24 mouse cellular contexts compared by ENCODE assay signal in the genomic region with DNA sequence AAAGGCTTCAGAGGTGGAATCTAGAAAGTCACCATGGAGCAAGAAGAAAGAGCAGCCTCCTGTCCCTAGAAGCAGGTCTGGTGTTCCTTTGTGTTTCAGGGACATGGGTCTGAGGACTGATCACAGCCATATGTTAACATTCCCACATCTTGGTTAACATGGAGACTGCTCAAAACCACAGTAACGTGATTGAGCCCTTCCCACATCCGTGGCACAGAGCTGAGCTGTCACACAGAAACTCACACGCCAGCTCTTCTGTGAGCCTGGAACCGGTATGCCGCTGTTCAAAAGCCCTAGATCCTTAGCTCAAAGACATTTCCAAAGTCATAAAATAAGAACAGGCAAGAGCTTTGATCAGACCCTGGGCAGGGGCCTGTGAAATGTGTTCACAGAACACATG. TPM values are rescaled to one million over a fixed set of nuclear protein-coding genes. Genes with fewer than 3 reads are reported as not detected.
DNase-seq lines count a peak whose midpoint lies in the region; ATAC-seq and TF ChIP-seq lines count a peak whose summit lies in the region.
"Had no signal": no experiment of that assay in that cellular context is flagged by ENCODE, and none has a peak within 500 bp of the region (broad histone marks: within the 10 kb centered on the region; RNA-seq: fewer than 3 reads in every experiment).

No protein-coding gene starts in this region.

- no peak for TF ChIP-seq CTCF in gastrocnemius, adult 2 months (IDR thresholded peaks at IDR 0.05)
- TF ChIP-seq CTCF in C2C12 (IDR thresholded peaks at IDR 0.05; ENCODE audit: control insufficient read depth, insufficient read depth, insufficient read length) = no peak
- TF ChIP-seq CTCF in intestine, postnatal 0 days (IDR thresholded peaks at IDR 0.05; ENCODE audit: low read depth) = no peak
- TF ChIP-seq CTCF in left cerebral cortex, adult 2 months (IDR thresholded peaks at IDR 0.05) = no peak

- H3K79me3 ChIP-seq in C2C12 (ENCODE audit: low read depth) = no peaks in the 10 kb centered on the region

- H3K27me3 ChIP-seq in C2C12 (ENCODE audit: control insufficient read depth, insufficient read depth, insufficient read length) (peaks cover 7% of the 10 kb centered on the region), myocyte (ENCODE audit: control insufficient read depth, insufficient read depth, insufficient read length) (no peaks in the 10 kb centered on the region)
- H3K27me3 ChIP-seq in embryonic facial prominence, embryonic 15.5 days = no peaks in the 10 kb centered on the region
- H3K27me3 ChIP-seq in intestine, postnatal 0 days (replicated peaks; ENCODE audit: control insufficient read depth, insufficient read depth, low read length) = no peaks in the 10 kb centered on the region
- H3K27me3 ChIP-seq: forebrain, embryonic 13.5 days; intestine, embryonic 15.5 days had no signal

- no peak for ATAC-seq in embryonic facial prominence, embryonic 15.5 days (ENCODE audit: insufficient number of reproducible peaks, low FRiP score, low TSS enrichment, low read depth)
- no peak for ATAC-seq in intestine, postnatal 0 days
- ATAC-seq: forebrain, embryonic 13.5 days; intestine, embryonic 15.5 days had no signal

- no peaks in the 10 kb centered on the region for H3K9me3 ChIP-seq in embryonic facial prominence, embryonic 15.5 days (replicated peaks)
- no peaks in the 10 kb centered on the region for H3K9me3 ChIP-seq in intestine, postnatal 0 days (ENCODE audit: control insufficient read depth)
- H3K9me3 ChIP-seq: forebrain, embryonic 13.5 days; G1E; heart, embryonic 15.5 days; intestine, embryonic 15.5 days had no signal

- no peak for DNase-seq in gastrocnemius, adult 2 months
- no peak for DNase-seq in gastrocnemius, postnatal 14 days
- no peak for DNase-seq in left cerebral cortex, adult 2 months (ENCODE audit: extremely low spot score in 1 of 2, low spot score in 2 of 2)
- no peak for DNase-seq in heart, adult 8-10 months (ENCODE audit: low spot score)
- DNase-seq: cerebellum, adult 11-12 months; cerebellum, adult 9-10 months had no signal

- H3ac ChIP-seq in C2C12 (ENCODE audit: control insufficient read depth, insufficient read length, low read depth) (peak overlapping the region; percentile 58), myocyte (ENCODE audit: control insufficient read depth, insufficient read length) (no peak overlapping the region)

- H3K4me2 ChIP-seq in embryonic facial prominence, embryonic 15.5 days (replicated peaks) = no peak overlapping the region
- H3K4me2 ChIP-seq in myocyte (ENCODE audit: low read depth) = peak overlapping the region; percentile 64
- H3K4me2 ChIP-seq in intestine, postnatal 0 days (replicated peaks; ENCODE audit: low read depth) = no peak overlapping the region
- H3K4me2 ChIP-seq: forebrain, embryonic 13.5 days; heart, embryonic 11.5 days; heart, embryonic 15.5 days; hindbrain, embryonic 14.5 days; intestine, embryonic 15.5 days had no signal

- peak overlapping the region; percentile 46 for H3K27ac ChIP-seq in gastrocnemius, adult 2 months
- peak overlapping the region; percentile 41; the same call in 1 of the 2 replicates for H3K27ac ChIP-seq in embryonic facial prominence, embryonic 15.5 days (replicated peaks)
- H3K27ac ChIP-seq in intestine, postnatal 0 days (ENCODE audit: low read depth, low read length) = no peak overlapping the region
- no peak overlapping the region for H3K27ac ChIP-seq in left cerebral cortex, adult 2 months
- H3K27ac ChIP-seq: forebrain, embryonic 13.5 days; heart, embryonic 15.5 days; hindbrain, embryonic 10.5 days; hindbrain, embryonic 14.5 days; intestine, embryonic 15.5 days had no signal

- TF ChIP-seq POLR2A in myocyte (IDR thresholded peaks at IDR 0.05; ENCODE audit: insufficient read length, low read depth) = no peak

- intact Hi-C loops in gastrocnemius, adult 2 months (cut with DNase I) = no loop called here
- intact Hi-C loops in gastrocnemius, postnatal 14 days (cut with DNase I; ENCODE audit: low total_unique reads) = no loop called here
- intact Hi-C loops in left cerebral cortex, adult 2 months (cut with DNase I) = no loop called here

- 29% methylated on average over 5 of the region's 5 CpGs for WGBS in embryonic facial prominence, embryonic 15.5 days
- whole genome bisulfite sequencing in intestine, postnatal 0 days = 85% methylated on average over 5 of the region's 5 CpGs

- H3K36me3 ChIP-seq in C2C12 (ENCODE audit: control insufficient read depth, insufficient read depth) (no peaks in the 10 kb centered on the region), myocyte (ENCODE audit: control insufficient read depth, insufficient read depth) (no peaks in the 10 kb centered on the region)
- H3K36me3 ChIP-seq in embryonic facial prominence, embryonic 15.5 days = no peaks in the 10 kb centered on the region
- no peaks in the 10 kb centered on the region for H3K36me3 ChIP-seq in intestine, postnatal 0 days (ENCODE audit: control insufficient read depth, insufficient read depth)
- H3K36me3 ChIP-seq: G1E; heart, embryonic 15.5 days; hindbrain, embryonic 10.5 days; intestine, embryonic 15.5 days had no signal

- peaks cover 17% of the 10 kb centered on the region for H3K4me1 ChIP-seq in embryonic facial prominence, embryonic 15.5 days
- no peaks in the 10 kb centered on the region for H3K4me1 ChIP-seq in intestine, postnatal 0 days (replicated peaks; ENCODE audit: control insufficient read depth, insufficient read depth, low read length)
- H3K4me1 ChIP-seq: forebrain, embryonic 13.5 days; intestine, embryonic 15.5 days had no signal

- H3K79me2 ChIP-seq in C2C12 (ENCODE audit: control insufficient read depth, insufficient read depth) (no peaks in the 10 kb centered on the region), myocyte (ENCODE audit: control insufficient read depth, insufficient read depth) (no peaks in the 10 kb centered on the region)

- H3K9ac ChIP-seq in embryonic facial prominence, embryonic 15.5 days = no peak overlapping the region
- H3K9ac ChIP-seq in intestine, postnatal 0 days (ENCODE audit: low read depth, low read length) = no peak overlapping the region
- H3K9ac ChIP-seq: forebrain, embryonic 13.5 days; heart, embryonic 15.5 days; hindbrain, embryonic 14.5 days; intestine, embryonic 15.5 days had no signal

- no peak overlapping the region for H3K4me3 ChIP-seq in gastrocnemius, adult 2 months
- H3K4me3 ChIP-seq in C2C12 (ENCODE audit: insufficient read depth, poor library complexity, severe bottlenecking) (no peak overlapping the region), myocyte (no peak overlapping the region)
- no peak overlapping the region for H3K4me3 ChIP-seq in embryonic facial prominence, embryonic 15.5 days (replicated peaks)
- H3K4me3 ChIP-seq in intestine, postnatal 0 days (ENCODE audit: low read depth, low read length) = no peak overlapping the region
- no peak overlapping the region for H3K4me3 ChIP-seq in left cerebral cortex, adult 2 months
- H3K4me3 ChIP-seq: forebrain, embryonic 13.5 days; heart, embryonic 15.5 days; hindbrain, embryonic 10.5 days; intestine, embryonic 15.5 days had no signal

TF ChIP-seq in C2C12, 6 proteins besides CTCF, POLR2A, EP300 and RAD21:
- TF ChIP-seq MYOD1 (IDR thresholded peaks at IDR 0.05; ENCODE audit: control insufficient read depth, insufficient read length, low read depth) (peak; percentile 30), CEBPB (IDR thresholded peaks at IDR 0.05; ENCODE audit: low read depth) (no peak)

TF ChIP-seq in myocyte, 11 proteins besides CTCF, POLR2A, EP300 and RAD21:
- TF ChIP-seq TCF12 (IDR thresholded peaks at IDR 0.05; ENCODE audit: insufficient read depth, poor library complexity, severe bottlenecking) = no peak

RNA-seq across cellular contexts. Expression of a gene that starts 19.3 kb away (rescaled TPM):
- 1 to 10 TPM in 1 of 2 experiments, under 1 TPM in 1; 0.87 to 1.8 TPM for total RNA-seq in gastrocnemius, adult 2 months (2021)
- total RNA-seq in gastrocnemius, postnatal 14 days (2021) = under 1 TPM; 0.27 to 0.39 TPM
- polyA plus RNA-seq in C2C12 (2012; fragmentation: generic; extraction: Trizol) = 0.78 TPM
- 1.4 and 2.9 TPM in 2 replicates for polyA plus RNA-seq in embryonic facial prominence, embryonic 15.5 days (2015; fragmentation: Nextera tagmentation; extraction: Ambion mirVana)
- polyA plus RNA-seq in myocyte (2012; fragmentation: generic; extraction: Trizol) = 2.0 TPM
- not detected in 2 replicates for polyA plus RNA-seq in intestine, postnatal 0 days (2015; fragmentation: Nextera tagmentation; extraction: Ambion mirVana)
- under 1 TPM; 0.19 to 0.38 TPM for total RNA-seq in left cerebral cortex, adult 2 months (2021)
- 1 to 10 TPM in 2 of 4 experiments, under 1 TPM in 2; 0.65 to 2.6 (median 1.4) TPM for total RNA-seq in heart, adult 8-10 months (2022)
- total RNA-seq: adrenal gland, postnatal 4 days; G1E had no signal
- polyA plus RNA-seq: CD4-positive, CD25-positive, alpha-beta regulatory T cell, adult 4 months; G1E; hindbrain, embryonic 14.5 days had no signal

RNA-seq across cellular contexts. Expression of a gene that starts 51.4 kb away (rescaled TPM):
- under 1 TPM; 0.38 to 0.39 TPM for total RNA-seq in gastrocnemius, adult 2 months (2021)
- 1 to 10 TPM in 1 of 2 experiments, under 1 TPM in 1; 0.91 to 1.5 TPM for total RNA-seq in gastrocnemius, postnatal 14 days (2021)
- polyA plus RNA-seq in C2C12 (2012; fragmentation: generic; extraction: Trizol) (3.3 TPM), myocyte (2012; fragmentation: generic; extraction: Trizol) (0.60 TPM)
- polyA plus RNA-seq in embryonic facial prominence, embryonic 15.5 days (2015; fragmentation: Nextera tagmentation; extraction: Ambion mirVana) = 8.1 and 8.4 TPM in 2 replicates
- 78.2 and 81.3 TPM in 2 replicates for polyA plus RNA-seq in intestine, postnatal 0 days (2015; fragmentation: Nextera tagmentation; extraction: Ambion mirVana)
- under 1 TPM; 0.79 to 0.93 TPM for total RNA-seq in left cerebral cortex, adult 2 months (2021)
- 1 to 10 TPM in 2 of 4 experiments, under 1 TPM in 2; 0.46 to 1.2 (median 0.89) TPM for total RNA-seq in heart, adult 8-10 months (2022)

RNA-seq across cellular contexts. Expression of a gene that starts 52.0 kb away (rescaled TPM):
- not detected for total RNA-seq in gastrocnemius, adult 2 months (2021)
- not detected for total RNA-seq in gastrocnemius, postnatal 14 days (2021)
- polyA plus RNA-seq in C2C12 (2012; fragmentation: generic; extraction: Trizol) (not detected), myocyte (2012; fragmentation: generic; extraction: Trizol) (not detected)
- not detected in 2 replicates for polyA plus RNA-seq in embryonic facial prominence, embryonic 15.5 days (2015; fragmentation: Nextera tagmentation; extraction: Ambion mirVana)
- not detected in 2 replicates for polyA plus RNA-seq in intestine, postnatal 0 days (2015; fragmentation: Nextera tagmentation; extraction: Ambion mirVana)
- under 1 TPM in 1 of 2 experiments, not detected in 1; 0.28 TPM for total RNA-seq in left cerebral cortex, adult 2 months (2021)
- not detected for total RNA-seq in heart, adult 8-10 months (2022)
- total RNA-seq: adrenal gland, postnatal 10 days; adrenal gland, postnatal 4 days; G1E; gastrocnemius, adult 8-10 months; gastrocnemius, postnatal 4 days; heart, adult 18-20 months; heart, postnatal 14 days had no signal
- polyA plus RNA-seq: CD4-positive, CD25-positive, alpha-beta regulatory T cell, adult 4 months; forebrain, embryonic 13.5 days; G1E; heart, embryonic 11.5 days; heart, embryonic 15.5 days; hindbrain, embryonic 10.5 days; hindbrain, embryonic 14.5 days; intestine, embryonic 15.5 days had no signal

Comparison
In these comparisons a context has a peak if more than half of its experiments do, and no peak if none do; other contexts are left out.
1. H3K27ac ChIP-seq: peak in gastrocnemius, adult 2 months (single experiment) and embryonic facial prominence, embryonic 15.5 days (single experiment); none in intestine, postnatal 0 days (single experiment) and left cerebral cortex, adult 2 months (single experiment).